Mouse (Mus musculus) limb, embryonic 14.5 days (tissue): ENCODE data around the gene Samt4. TPM values are rescaled to one million over a fixed set of nuclear protein-coding genes. Genes with fewer than 3 reads are reported as not detected.
"Not testable (repeated sequence)": the region's sequence is repeated elsewhere in the genome, so short reads cannot be mapped to it uniquely, and the experiment has no call there.

ENCODE experiments used
- ATAC-seq: fragments of 200-750 bp; cut with Nextera tagmentation; 2 replicates; pipeline ENCODE4 v1.8.0; 2017; ENCODE audit warnings: low read depth, moderate number of reproducible peaks, moderate TSS enrichment; ENCODE audit not compliant: low FRiP score
- DNase-seq: peaks from one replicate; pipeline ENCODE4 v3.0.0-alpha.2; 2015; ENCODE audit warnings: low spot score
- H3K27ac ChIP-seq: fragments of 300-500 bp; sonication (generic); replicated peaks from 2 replicates; pipeline ENCODE4 v1.5.1; 2014; ENCODE audit warnings: low read depth, mild to moderate bottlenecking, low read length, moderate library complexity, mixed read lengths
- H3K27me3 ChIP-seq: fragments of 300-500 bp; sonication (generic); 2 replicates; pipeline ENCODE4 v1.6.1; 2014; ENCODE audit warnings: low read length, mixed read lengths; ENCODE audit not compliant: control insufficient read depth, insufficient read depth
- H3K36me3 ChIP-seq: fragments of 300-500 bp; sonication (generic); 2 replicates; pipeline ENCODE4 v1.6.1; 2014; ENCODE audit warnings: mild to moderate bottlenecking, low read length, moderate library complexity, mixed read lengths; ENCODE audit not compliant: control insufficient read depth, insufficient read depth
- H3K4me1 ChIP-seq: fragments of 300-500 bp; sonication (generic); 2 replicates; pipeline ENCODE4 v1.6.1; 2014; ENCODE audit warnings: antibody characterized with exemption, low read length, mixed read lengths; ENCODE audit not compliant: control insufficient read depth, insufficient read depth
- H3K4me2 ChIP-seq: fragments of 300-500 bp; sonication (generic); replicated peaks from 2 replicates; pipeline ENCODE4 v1.6.1; 2014; ENCODE audit warnings: low read depth, mild to moderate bottlenecking, low read length, moderate library complexity; ENCODE audit not compliant: severe bottlenecking
- H3K4me3 ChIP-seq: fragments of 300-500 bp; sonication (generic); replicated peaks from 2 replicates; pipeline ENCODE4 v1.5.1; 2014; ENCODE audit warnings: low read length
- H3K9ac ChIP-seq: fragments of 300-500 bp; sonication (generic); 2 replicates; pipeline ENCODE4 v1.6.1; 2014; ENCODE audit warnings: mild to moderate bottlenecking, low read depth, low read length, moderate library complexity; ENCODE audit not compliant: severe bottlenecking
- H3K9me3 ChIP-seq: fragments of 300-500 bp; sonication (generic); 2 replicates; pipeline ENCODE4 v1.6.1; 2016; ENCODE audit warnings: low read length; ENCODE audit not compliant: control insufficient read depth
- POLR2A ChIP-seq: fragments of 200-500 bp; IDR thresholded peaks from 2 replicates; pipeline ENCODE4 v1.8.0; 2012; ENCODE audit warnings: inconsistent platforms, mild to moderate bottlenecking, moderate library complexity, borderline replicate concordance; ENCODE audit not compliant: insufficient read depth, insufficient read length; ENCODE audit errors: extremely low read depth
- WGBS: fragments of 180-500 bp; shearing (Covaris S2); extraction: QIAGEN DNeasy Blood & Tissue Kit; methylation state at CpG from one replicate; pipeline ENCODE4 v1.1.7; 2014; 5-methylcytosine and 5-hydroxymethylcytosine counted together
- polyA plus RNA-seq, 2 experiments: library from polyadenylated mRNA; depleted of rRNA in 1 of 2; stranded (reverse) in 1 of 2; unstranded in 1 of 2; fragments of >200 nt; fragmentation: Nextera tagmentation in 1 of 2; extraction: Ambion mirVana in 1 of 2; gene quantifications; 2 replicates each; pipeline versions ENCODE4 v1.2.1 to v1.2.3; 2012 to 2014

The Samt4 gene
- polyA plus RNA-seq (2012; rRNA removed) (not detected in 2 replicates), polyA plus RNA-seq (2014; fragmentation: Nextera tagmentation; extraction: Ambion mirVana) (not detected in 2 replicates)

GRCm38 (mm10) chrX:154481702-154482101, at the start of gene Samt4:
TSS of gene Samt4 (plus strand) at chrX:154482002.
- H3K9me3 ChIP-seq, result no peaks in the 10 kb centered on the region
- no peaks in the 10 kb centered on the region for H3K27me3 ChIP-seq
- no peak within 1 kb of the TSS for H3K4me3 ChIP-seq
- ATAC-seq (no peak), DNase-seq (no peak)
- no peak within 1 kb of the TSS for H3K4me2 ChIP-seq
- H3K4me1 ChIP-seq, result no peaks in the 10 kb centered on the region
- no peak within 1 kb of the TSS for H3K27ac ChIP-seq
- no peaks in the 10 kb centered on the region for H3K36me3 ChIP-seq
- no peak for TF ChIP-seq POLR2A
- no peak within 1 kb of the TSS for H3K9ac ChIP-seq

- H3K9me3 ChIP-seq, DNase-seq, H3K27ac ChIP-seq, ATAC-seq, H3K9ac ChIP-seq, H3K4me1 ChIP-seq, H3K36me3 ChIP-seq, H3K27me3 ChIP-seq, H3K4me2 ChIP-seq, H3K4me3 ChIP-seq: not testable (repeated sequence)
Measured at GRCm38 (mm10) chrX:154443696-154444095, 38.1 kb upstream of the Samt4 start.

- H3K9me3 ChIP-seq, H3K27me3 ChIP-seq, H3K36me3 ChIP-seq, H3K27ac ChIP-seq, DNase-seq, ATAC-seq, H3K4me2 ChIP-seq, H3K9ac ChIP-seq, H3K4me3 ChIP-seq, H3K4me1 ChIP-seq: not testable (repeated sequence)
- 71% methylated on average over 3 of the region's 3 CpGs for WGBS
Measured at GRCm38 (mm10) chrX:154468386-154468785, 13.4 kb upstream of the Samt4 start.

Other genes starting within 250 kb of the Samt4 start
- not detected in 2 replicates for gene 4930524N10Rik, start 138.6 kb upstream of the Samt4 start, polyA plus RNA-seq (2012; rRNA removed)
- gene 4930524N10Rik, start 138.6 kb upstream of the Samt4 start, polyA plus RNA-seq (2014; fragmentation: Nextera tagmentation; extraction: Ambion mirVana), result not detected in 2 replicates
- not detected in 2 replicates for gene Samt2, start 97.4 kb downstream of the Samt4 start, polyA plus RNA-seq (2012; rRNA removed)
- gene Samt2, start 97.4 kb downstream of the Samt4 start, polyA plus RNA-seq (2014; fragmentation: Nextera tagmentation; extraction: Ambion mirVana), result not detected in 2 replicates